Mouse (Mus musculus): ENCODE measurements around the gene Ly6g5c. TPM values are rescaled to one million over a fixed set of nuclear protein-coding genes. Genes with fewer than 3 reads are reported as not detected.

Gene Ly6g5c
- polyA plus RNA-seq, 2 experiments = not detected

DNA sequence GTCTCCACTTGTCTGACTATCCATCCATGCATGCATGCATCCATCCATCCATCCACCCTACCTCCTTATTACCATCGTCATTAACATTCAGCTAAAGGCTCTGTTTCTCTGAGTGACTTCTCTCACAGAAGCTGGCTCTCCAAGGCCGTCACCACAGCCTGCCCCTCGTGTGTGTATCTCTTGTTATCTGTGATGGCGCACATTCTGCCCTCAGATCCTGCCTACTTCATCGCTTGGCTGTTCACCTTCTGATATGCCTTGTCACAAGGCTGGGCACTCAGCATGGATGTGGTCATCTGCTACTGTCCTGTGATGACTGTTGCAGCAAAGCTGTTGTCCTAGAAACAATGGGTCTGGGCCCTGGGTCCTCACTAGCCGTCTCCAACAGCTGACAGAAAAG, 3.3 kb upstream of the Ly6g5c start:
- ATAC-seq (ENCODE audit: low FRiP score, low read depth) = no peak
- no peak overlapping the region for H3K9ac ChIP-seq (ENCODE audit: low read depth, low read length, severe bottlenecking)
- H3K4me2 ChIP-seq (replicated peaks; ENCODE audit: low read depth, low read length, severe bottlenecking) = no peak overlapping the region
- 0 out of 2 replicates have a peak, but pooled peaks cover 2% of the 10 kb centered on the region for H3K4me1 ChIP-seq (ENCODE audit: control insufficient read depth, insufficient read depth, low read length)
- 85% methylated on average over 6 of the region's 6 CpGs for WGBS
- no peak overlapping the region for H3K27ac ChIP-seq (replicated peaks; ENCODE audit: low read depth, low read length)
- TF ChIP-seq POLR2A (IDR thresholded peaks at IDR 0.05; ENCODE audit: borderline replicate concordance, extremely low read depth, insufficient read depth, insufficient read length) = no peak
- no peaks in the 10 kb centered on the region for H3K27me3 ChIP-seq (ENCODE audit: control insufficient read depth, insufficient read depth, low read length)
- H3K9me3 ChIP-seq (ENCODE audit: control insufficient read depth, low read length) = no peaks in the 10 kb centered on the region
- no peak for DNase-seq (ENCODE audit: low spot score)
- peaks cover 43% of the 10 kb centered on the region for H3K36me3 ChIP-seq (ENCODE audit: control insufficient read depth, insufficient read depth, low read length)
- H3K4me3 ChIP-seq (replicated peaks; ENCODE audit: low read length) = no peak overlapping the region

GRCm38 (mm10) chr17:35105740-35106389, 2.2 kb upstream of the Ly6g5c start:
- H3K27ac ChIP-seq (replicated peaks; ENCODE audit: low read depth, low read length) = no peak overlapping the region
- no peak overlapping the region for H3K4me3 ChIP-seq (replicated peaks; ENCODE audit: low read length)
- no peaks in the 10 kb centered on the region for H3K9me3 ChIP-seq (ENCODE audit: control insufficient read depth, low read length)
- TF ChIP-seq POLR2A (IDR thresholded peaks at IDR 0.05; ENCODE audit: borderline replicate concordance, extremely low read depth, insufficient read depth, insufficient read length) = no peak
- WGBS = 31% methylated on average over 13 of the region's 13 CpGs
- peaks cover 32% of the 10 kb centered on the region for H3K36me3 ChIP-seq (ENCODE audit: control insufficient read depth, insufficient read depth, low read length)
- H3K4me1 ChIP-seq (ENCODE audit: control insufficient read depth, insufficient read depth, low read length) = 0 out of 2 replicates have a peak, but pooled peaks cover 2% of the 10 kb centered on the region
- H3K27me3 ChIP-seq (ENCODE audit: control insufficient read depth, insufficient read depth, low read length) = no peaks in the 10 kb centered on the region
- DNase-seq (ENCODE audit: low spot score) (peak; percentile 33), ATAC-seq (ENCODE audit: low FRiP score, low read depth) (peak; percentile 28; the same call in 1 of the 2 replicates)
- H3K4me2 ChIP-seq (replicated peaks; ENCODE audit: low read depth, low read length, severe bottlenecking) = no peak overlapping the region
- peak overlapping the region; percentile 25; the same call in 1 of the 2 replicates for H3K9ac ChIP-seq (ENCODE audit: low read depth, low read length, severe bottlenecking)

- Histone ChIP-seq H3K4me1 (ENCODE audit: control insufficient read depth, insufficient read depth, low read length) (0 out of 2 replicates have a peak, but pooled peaks cover 2% of the 10 kb centered on the region), H3K9me3 (ENCODE audit: control insufficient read depth, low read length) (no peaks in the 10 kb centered on the region), H3K9ac (ENCODE audit: low read depth, low read length, severe bottlenecking) (peak overlapping the region; percentile 25; the same call in 1 of the 2 replicates), H3K27me3 (ENCODE audit: control insufficient read depth, insufficient read depth, low read length) (no peaks in the 10 kb centered on the region), H3K36me3 (ENCODE audit: control insufficient read depth, insufficient read depth, low read length) (peaks cover 25% of the 10 kb centered on the region), H3K4me3 (replicated peaks; ENCODE audit: low read length) (no peak overlapping the region), H3K4me2 (replicated peaks; ENCODE audit: low read depth, low read length, severe bottlenecking) (no peak overlapping the region), H3K27ac (replicated peaks; ENCODE audit: low read depth, low read length) (no peak overlapping the region)
- DNase-seq (ENCODE audit: low spot score) (no peak), ATAC-seq (ENCODE audit: low FRiP score, low read depth) (no peak)
- TF ChIP-seq POLR2A (IDR thresholded peaks at IDR 0.05; ENCODE audit: borderline replicate concordance, extremely low read depth, insufficient read depth, insufficient read length) = no peak
- 70% methylated on average over 3 of the region's 3 CpGs for WGBS
Observed at GRCm38 (mm10) chr17:35106522-35106921, 1.6 kb upstream of the Ly6g5c start.

- ATAC-seq (ENCODE audit: low FRiP score, low read depth) (no peak), DNase-seq (ENCODE audit: low spot score) (no peak)
- Histone ChIP-seq H3K27ac (replicated peaks; ENCODE audit: low read depth, low read length) (no peak overlapping the region), H3K4me2 (replicated peaks; ENCODE audit: low read depth, low read length, severe bottlenecking) (no peak overlapping the region), H3K4me1 (ENCODE audit: control insufficient read depth, insufficient read depth, low read length) (no peaks in the 10 kb centered on the region), H3K27me3 (ENCODE audit: control insufficient read depth, insufficient read depth, low read length) (no peaks in the 10 kb centered on the region), H3K36me3 (ENCODE audit: control insufficient read depth, insufficient read depth, low read length) (peaks cover 25% of the 10 kb centered on the region), H3K4me3 (replicated peaks; ENCODE audit: low read length) (no peak overlapping the region), H3K9ac (ENCODE audit: low read depth, low read length, severe bottlenecking) (no peak overlapping the region), H3K9me3 (ENCODE audit: control insufficient read depth, low read length) (no peaks in the 10 kb centered on the region)
- no peak for TF ChIP-seq POLR2A (IDR thresholded peaks at IDR 0.05; ENCODE audit: borderline replicate concordance, extremely low read depth, insufficient read depth, insufficient read length)
- 85% methylated on average over 9 of the region's 9 CpGs for WGBS
Observed at GRCm38 (mm10) chr17:35111774-35112173, 3.7 kb downstream of the Ly6g5c start.

- Histone ChIP-seq H3K4me2 (replicated peaks; ENCODE audit: low read depth, low read length, severe bottlenecking) (no peak within 1 kb of the TSS), H3K9me3 (ENCODE audit: control insufficient read depth, low read length) (no peaks in the 10 kb centered on the region), H3K4me1 (ENCODE audit: control insufficient read depth, insufficient read depth, low read length) (peaks cover 7% of the 10 kb centered on the region), H3K27me3 (ENCODE audit: control insufficient read depth, insufficient read depth, low read length) (no peaks in the 10 kb centered on the region), H3K36me3 (ENCODE audit: control insufficient read depth, insufficient read depth, low read length) (peaks cover 53% of the 10 kb centered on the region), H3K4me3 (replicated peaks; ENCODE audit: low read length) (no peak within 1 kb of the TSS), H3K27ac (replicated peaks; ENCODE audit: low read depth, low read length) (no peak within 1 kb of the TSS), H3K9ac (ENCODE audit: low read depth, low read length, severe bottlenecking) (no peak within 1 kb of the TSS)
- WGBS = 88% methylated on average over 8 of the region's 8 CpGs
- no peak for DNase-seq (ENCODE audit: low spot score)
- no peak for ATAC-seq (ENCODE audit: low FRiP score, low read depth)
- no peak for TF ChIP-seq POLR2A (IDR thresholded peaks at IDR 0.05; ENCODE audit: borderline replicate concordance, extremely low read depth, insufficient read depth, insufficient read length)
Observed at GRCm38 (mm10) chr17:35115046-35116019, 7.3 kb downstream of the Ly6g5c start, which contains the start of gene Ly6g5b. TSS of gene Ly6g5b (minus strand) at chr17:35115428.
